Mouse (Mus musculus) induced T-regulatory cell, adult 2 months (primary cell): ENCODE measurements around the gene Tpcn2.

Experiments used
- DNase-seq: peaks from one replicate; pipeline ENCODE4 v3.0.0-alpha.2; 2012; ENCODE audit warnings: low read depth

The Tpcn2 gene

DNA sequence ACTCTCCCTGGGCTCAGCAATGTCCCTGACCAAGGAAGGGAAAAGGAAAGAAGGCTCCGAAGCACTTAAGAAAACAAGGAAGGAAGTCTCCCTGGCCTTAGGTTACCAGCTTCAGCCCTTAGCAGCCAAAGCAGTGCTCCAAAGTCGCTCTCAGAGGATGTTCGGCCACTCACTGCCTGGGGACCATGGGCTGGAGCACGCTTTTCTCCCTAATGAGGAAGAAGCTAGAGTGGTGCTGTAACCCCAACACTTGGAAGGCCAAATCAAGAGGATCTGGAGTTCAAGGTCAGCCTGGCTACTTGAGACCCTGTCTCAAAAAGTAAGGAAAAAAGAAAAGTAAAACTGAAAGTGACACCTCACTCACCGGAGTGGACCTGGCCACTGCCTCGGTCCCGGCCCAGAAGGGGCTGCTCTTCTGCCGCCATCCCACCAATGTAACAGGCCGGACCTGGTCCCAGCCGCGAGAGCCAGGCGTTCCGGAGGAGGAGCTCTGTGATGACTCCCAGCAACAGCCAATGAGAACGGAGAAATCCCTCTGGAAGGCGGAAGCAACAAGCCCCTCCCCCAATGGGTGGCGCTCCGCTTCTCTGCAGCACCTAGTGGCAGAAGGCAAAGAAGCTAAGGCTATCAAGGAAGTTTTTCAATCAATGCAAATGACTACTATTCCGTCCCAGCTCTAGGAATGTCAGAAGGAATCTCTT is at the start of gene Tpcn2:
TSS of gene Tpcn2 (minus strand) at position 525 of the 701 bp plus-strand sequence.
- peak; percentile 96 for DNase-seq

DNA sequence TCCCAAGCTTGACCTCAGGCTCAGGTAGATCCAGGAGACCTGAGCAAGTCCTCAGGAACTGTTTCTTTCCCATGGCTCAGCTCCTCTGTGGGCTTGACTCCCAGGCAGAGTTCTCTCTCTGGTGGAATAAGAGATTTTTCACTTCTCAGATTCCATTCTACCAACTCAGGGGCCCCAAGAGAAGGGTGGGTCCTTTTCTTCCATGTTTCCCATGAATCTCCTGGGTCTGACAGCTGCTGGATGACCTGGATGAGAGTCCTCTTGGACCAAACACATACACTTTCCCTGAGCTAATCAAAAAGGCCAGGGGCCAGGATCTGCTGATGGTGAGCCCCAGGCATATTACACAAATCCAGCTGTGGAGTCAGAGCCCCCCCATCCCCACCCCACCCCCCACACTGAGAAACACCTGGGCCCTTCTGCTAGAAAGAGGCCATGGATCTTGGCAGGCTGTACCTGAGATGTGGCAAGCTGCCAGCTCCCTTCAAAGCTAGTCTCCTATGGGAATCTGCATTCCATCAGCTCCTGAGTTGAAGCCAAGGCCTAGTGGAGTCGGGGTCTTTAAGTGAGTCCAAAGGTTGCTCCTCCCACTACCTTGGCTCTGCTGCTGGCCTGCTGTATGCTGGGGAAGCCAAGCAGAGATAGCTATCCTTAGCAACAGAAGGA is 48.7 kb upstream of the Tpcn2 start:
- no peak for DNase-seq

DNA sequence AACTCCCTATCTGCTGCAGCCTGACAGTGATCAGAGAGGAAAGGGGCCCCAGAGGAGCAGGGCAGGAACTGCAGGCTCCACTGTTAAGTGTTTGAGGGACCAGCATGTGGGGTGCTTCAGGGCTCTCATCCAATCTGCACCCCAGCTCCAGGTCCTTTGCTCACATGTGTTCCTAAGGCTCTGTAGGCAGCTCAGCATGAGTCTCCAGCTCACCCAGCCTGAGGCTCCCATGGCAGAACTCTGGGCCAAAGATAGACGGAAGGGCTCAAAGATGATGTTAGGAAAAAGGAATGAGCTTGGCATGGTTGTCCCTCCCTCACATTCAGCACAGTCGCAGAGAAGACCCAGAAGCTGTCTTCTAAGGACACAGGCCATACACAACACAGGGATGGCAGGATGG is 46.8 kb upstream of the Tpcn2 start:
- no peak for DNase-seq

GRCm38 (mm10) chr7:145329982-145330381 is 46.2 kb upstream of the Tpcn2 start:
- no peak for DNase-seq

DNA sequence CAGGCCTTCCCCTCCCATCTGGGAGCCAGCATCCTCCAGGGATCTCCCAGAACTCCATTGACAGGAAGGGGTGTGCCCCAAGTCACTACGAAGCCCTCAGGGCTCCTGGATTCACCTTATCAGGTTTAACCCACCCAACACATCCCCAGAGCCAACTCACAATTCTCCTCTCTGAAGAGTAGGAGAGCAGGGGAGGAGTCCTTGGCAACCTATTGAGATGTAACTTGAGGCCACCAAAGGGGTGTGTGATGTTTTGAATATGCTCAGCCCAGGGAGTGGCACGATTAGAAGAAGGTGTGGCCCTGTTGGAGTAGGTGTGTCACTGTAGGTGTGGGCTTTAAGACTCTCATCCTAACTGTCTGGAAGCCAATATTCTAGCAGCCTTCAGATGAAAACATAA is 41.9 kb upstream of the Tpcn2 start:
- no peak for DNase-seq

- no peak for DNase-seq
Measured at GRCm38 (mm10) chr7:145323607-145324006, 39.8 kb upstream of the Tpcn2 start.

DNA sequence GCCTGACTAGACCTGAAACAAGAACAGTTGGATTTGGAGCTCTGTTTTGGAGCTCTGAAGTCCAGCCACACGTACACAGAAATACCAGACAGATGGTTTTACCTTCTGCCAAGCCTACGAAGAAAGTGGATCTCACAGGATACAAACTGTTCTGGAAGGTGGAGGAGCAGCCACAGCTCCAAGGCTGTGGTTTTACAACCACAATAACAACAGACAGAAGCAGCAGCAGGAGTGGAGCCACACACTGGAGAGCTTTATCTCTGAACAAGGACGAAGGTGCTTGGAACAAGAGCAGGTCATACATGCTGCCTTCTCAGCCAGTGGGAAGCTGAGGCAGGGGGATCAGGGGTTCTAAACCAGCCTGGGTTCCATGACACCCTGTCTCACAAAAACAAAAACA is 35.7 kb upstream of the Tpcn2 start:
- no peak for DNase-seq

DNA sequence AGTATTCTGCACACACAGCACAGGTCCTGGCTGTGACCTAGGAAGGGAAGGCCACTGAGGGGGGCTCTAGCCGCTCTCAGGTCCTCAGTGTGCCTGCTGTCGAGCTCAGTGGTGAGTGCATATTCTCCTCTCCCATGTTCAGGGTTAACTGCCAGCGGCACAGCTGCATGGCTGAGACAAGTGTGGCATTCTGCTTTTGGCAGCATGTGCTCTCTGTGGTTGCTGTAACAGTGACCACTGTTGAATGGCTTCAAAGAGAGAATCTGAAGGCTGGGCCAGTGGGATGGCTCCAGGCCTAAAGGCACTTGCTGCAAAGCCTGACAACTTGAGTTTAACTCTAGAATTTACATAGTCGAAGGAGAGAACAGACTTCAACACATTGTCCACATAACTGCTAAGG is 33.7 kb upstream of the Tpcn2 start:
- DNase-seq: no peak

DNA sequence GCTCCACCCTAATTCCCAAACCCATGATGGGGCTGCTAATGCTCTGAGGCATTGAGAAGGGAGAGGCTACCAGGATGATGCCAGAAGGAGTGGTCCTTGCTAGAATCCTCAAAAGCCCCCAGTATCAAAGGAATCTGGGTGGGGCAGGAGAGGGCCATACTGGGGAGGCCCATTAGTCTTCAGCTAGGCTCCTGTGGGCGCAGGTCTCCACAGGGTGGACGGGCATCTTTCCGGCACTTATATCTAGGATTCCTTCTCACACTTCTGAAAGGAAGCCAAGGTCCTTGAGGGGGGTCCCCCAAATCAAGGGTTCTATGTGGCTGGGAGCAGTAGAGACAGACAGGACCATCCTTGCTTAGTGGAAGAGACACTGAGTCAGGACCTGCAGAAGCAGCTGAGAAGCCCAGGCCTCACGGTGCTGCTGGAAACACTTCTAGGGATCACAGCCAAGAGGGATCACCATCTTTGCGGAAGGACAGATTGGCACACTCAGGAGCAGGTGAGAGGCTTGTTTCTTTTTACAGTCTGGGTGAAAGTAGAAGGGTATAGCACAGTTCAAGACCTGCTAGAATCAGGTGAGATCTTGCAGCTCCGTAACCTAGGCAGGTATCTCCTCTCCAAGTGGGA is 31.1 kb upstream of the Tpcn2 start, which contains the start of gene Mrgprd:
TSS of gene Mrgprd (plus strand) at position 51 of the 627 bp plus-strand sequence.
- no peak for DNase-seq

- no peak for DNase-seq
Measured at GRCm38 (mm10) chr7:145312137-145312536, 28.3 kb upstream of the Tpcn2 start.

DNA sequence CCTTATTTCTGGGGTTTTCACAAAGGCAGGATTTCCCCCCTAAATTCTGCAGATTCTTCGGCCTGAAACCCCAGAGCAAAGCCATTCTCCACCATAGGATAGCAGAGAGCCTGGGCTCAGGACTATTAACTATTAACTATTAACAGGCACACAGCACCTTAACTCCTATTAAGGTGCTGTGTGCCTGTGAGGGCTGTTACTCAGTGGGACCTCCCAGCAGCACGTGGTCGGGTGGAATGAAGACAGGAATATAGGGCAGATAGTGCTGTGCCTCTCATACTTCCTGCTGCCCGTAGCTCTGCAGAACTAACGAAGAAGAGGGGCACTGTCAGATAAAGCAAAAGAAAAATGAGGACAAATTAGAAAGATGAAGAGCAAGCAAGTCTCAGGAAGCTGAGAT is 26.7 kb upstream of the Tpcn2 start:
- no peak for DNase-seq

GRCm38 (mm10) chr7:145309877-145310276 is 26.1 kb upstream of the Tpcn2 start:
- DNase-seq: no peak

DNA sequence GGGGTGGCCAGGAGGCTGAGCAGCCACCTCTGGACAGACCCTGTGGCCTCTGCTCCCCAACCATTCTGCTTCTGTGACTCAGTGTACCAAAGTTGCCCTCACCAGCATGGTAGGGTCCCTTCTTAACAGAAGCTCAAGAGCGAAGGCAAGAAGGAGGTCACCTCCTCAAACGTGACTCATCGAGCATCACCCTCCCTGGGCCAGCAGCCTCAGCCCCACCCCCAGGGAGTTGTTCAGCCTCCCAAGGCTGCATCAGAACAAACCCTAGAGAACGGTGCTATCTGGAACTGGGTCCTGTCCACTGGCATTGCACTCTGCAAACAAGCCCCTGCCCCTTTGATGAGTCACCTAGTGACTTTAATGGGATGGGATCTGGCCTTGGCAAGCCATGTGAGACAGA is 25.1 kb upstream of the Tpcn2 start:
- DNase-seq: no peak

DNA sequence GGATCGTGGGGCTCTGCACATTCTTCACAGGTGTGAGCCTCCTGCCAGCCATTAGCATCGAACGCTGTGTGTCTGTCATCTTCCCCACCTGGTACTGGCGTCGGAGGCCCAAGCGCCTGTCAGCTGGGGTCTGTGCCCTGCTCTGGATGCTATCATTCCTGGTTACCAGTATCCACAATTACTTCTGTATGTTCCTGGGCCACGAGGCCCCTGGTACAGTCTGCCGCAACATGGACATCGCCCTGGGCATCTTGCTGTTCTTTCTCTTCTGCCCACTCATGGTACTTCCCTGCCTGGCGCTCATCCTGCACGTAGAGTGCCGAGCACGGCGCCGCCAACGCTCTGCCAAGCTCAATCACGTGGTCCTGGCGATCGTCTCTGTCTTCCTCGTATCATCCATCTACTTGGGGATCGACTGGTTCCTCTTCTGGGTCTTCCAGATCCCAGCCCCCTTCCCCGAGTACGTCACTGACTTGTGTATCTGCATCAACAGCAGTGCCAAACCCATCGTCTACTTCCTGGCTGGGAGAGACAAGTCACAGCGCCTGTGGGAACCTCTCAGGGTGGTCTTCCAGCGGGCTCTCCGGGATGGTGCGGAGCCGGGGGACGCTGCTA is 24.4 kb upstream of the Tpcn2 start:
- no peak for DNase-seq

DNA sequence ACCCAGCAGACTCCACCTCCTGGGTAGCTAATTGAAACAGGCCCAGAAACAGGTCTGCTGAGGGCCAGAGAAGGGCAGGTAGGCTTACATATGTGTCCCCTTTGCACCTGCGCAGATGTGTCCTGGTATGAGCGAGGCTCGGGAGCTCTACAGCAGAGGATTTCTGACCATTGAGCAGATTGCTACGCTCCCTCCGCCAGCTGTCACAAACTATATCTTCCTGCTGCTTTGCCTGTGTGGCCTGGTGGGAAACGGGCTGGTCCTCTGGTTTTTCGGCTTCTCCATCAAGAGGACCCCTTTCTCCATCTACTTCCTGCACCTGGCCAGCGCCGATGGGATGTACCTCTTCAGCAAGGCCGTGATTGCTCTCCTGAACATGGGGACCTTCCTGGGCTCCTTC is 23.8 kb upstream of the Tpcn2 start:
- DNase-seq: no peak

- no peak for DNase-seq
Measured at GRCm38 (mm10) chr7:145304153-145304552, 20.3 kb upstream of the Tpcn2 start.

GRCm38 (mm10) chr7:145302488-145303285 is 18.9 kb upstream of the Tpcn2 start:
- DNase-seq: no peak

DNA sequence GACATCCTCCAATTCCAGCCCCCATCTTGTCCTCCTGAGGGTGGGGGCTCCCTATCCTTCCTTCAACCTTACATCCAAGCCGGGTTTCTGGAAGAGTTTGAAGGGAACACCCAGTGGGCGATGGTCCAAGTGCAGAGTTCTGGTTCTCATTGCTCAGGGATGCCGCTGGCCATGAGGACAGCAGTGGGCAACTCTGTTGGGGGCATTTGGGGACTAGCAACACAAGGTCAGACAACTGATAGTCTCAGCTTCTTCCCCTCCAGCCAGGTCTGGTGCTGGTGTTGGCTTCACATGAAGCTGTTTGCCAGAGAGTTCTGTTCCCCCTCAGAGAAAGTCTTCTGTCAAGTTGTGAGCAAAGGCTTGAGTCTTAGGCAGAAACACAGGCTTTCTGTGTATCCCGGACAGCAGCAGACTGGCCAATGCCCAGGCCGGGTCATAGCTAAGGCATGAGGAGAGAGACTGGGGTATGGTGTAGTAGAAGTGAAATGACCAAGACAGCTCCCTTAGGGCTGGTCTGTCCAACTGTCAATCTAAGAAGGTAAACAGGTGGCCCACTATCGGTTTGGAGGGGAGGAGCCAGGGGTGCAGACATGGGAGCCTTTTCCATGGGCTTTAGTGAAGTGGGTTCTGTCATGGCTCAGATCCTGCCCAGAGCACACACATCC is 17.7 kb upstream of the Tpcn2 start:
- DNase-seq: no peak

DNA sequence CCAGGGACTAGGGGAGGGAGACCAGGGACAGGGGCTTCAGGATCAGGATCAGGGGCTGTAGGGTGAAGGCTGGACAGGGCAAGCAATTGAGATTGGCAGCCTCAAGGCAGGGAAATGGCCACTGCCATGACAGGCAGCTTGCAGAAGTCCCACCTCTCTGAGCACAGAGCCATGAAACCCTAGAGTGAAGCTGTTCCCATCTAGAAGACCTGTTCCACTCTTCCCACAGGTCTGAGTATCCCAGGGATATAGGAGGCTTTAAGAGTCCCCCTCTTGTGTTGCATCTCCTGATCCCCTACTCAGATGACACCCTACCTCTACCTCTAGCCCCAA is 17.2 kb upstream of the Tpcn2 start:
- no peak for DNase-seq

DNA sequence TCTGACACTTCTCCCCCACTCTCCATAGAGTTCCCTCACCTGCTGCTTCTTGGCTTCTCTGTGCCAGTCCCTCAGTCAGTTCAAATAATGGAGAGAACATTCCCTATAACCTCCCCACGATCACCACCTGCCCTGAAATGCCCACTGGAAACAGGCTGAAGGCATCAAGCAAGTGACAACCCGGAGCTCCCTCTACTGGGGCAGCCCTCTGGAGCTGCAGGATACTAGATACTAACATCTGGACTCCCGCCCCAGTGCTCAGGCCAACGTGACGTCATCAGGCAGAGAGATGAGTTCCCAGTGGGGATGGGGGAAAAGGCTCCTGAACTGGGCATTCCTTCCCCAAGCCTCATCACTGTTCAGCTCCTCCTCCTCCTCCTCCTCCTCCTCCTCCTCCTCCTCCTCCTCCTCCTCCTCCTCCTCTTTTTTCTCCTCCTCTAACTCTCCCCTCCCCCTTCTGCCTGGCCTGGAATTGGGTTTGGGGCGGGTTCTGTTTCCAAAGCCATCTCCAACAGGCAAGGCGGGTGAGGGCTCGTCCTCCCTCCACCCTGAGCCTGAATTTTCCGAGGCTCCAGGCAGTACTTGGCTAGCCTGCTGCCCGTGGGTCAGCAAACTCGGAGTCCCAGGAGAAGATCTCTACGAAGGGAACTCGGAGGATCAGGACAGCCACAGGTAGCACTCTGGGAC is 16.7 kb upstream of the Tpcn2 start, which contains the start of gene Mrgprf:
TSS of gene Mrgprf (plus strand) at position 508 of the 687 bp plus-strand sequence.
- no peak for DNase-seq
